Mouse (Mus musculus): ENCODE results near the gene Rdx. TPM values are rescaled to one million over a fixed set of nuclear protein-coding genes. Genes with fewer than 3 reads are reported as not detected.

Rdx gene
- total RNA-seq, 1 experiment, result 97.0 TPM

DNA sequence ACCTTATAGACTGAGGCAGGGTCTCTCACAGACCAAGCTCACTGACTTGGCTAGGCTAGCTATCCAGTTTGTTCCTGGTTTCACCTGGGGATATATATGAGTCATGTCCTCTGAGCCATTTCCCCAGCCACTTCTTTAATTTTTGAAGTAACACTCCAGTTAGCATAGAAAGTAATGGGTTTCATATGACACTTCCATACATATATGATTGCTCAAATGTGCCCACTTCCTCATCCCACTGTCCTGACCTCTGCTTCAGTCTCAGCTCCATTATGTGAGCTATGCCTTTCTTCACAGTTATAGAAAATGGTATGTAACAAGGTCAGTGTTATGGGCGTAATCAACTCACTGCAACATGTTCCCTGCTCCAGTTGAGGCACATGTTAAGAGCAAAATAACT is 28.5 kb upstream of the Rdx start:
- Histone ChIP-seq H3K27ac (ENCODE audit: insufficient read depth, low read depth, low read length, poor library complexity, severe bottlenecking) (no peak overlapping the region), H3K9ac (ENCODE audit: insufficient read depth, low read depth, low read length, poor library complexity, severe bottlenecking) (no peak overlapping the region), H3K4me1 (ENCODE audit: control insufficient read depth in 2 of 2, insufficient read depth in 2 of 2, low read length in 2 of 2, poor library complexity in 1 of 2) (no peaks in the 10 kb centered on the region), H3K9me3 (ENCODE audit: control insufficient read depth, insufficient read depth, low read depth, low read length) (no peaks in the 10 kb centered on the region), H3K4me3 (ENCODE audit: insufficient read depth in 1 of 2, low read depth in 1 of 2, low read length in 2 of 2, poor library complexity in 1 of 2, severe bottlenecking in 1 of 2) (no peak overlapping the region), H3K36me3 (ENCODE audit: control insufficient read depth, insufficient read depth, low read length, poor library complexity, severe bottlenecking) (no peaks in the 10 kb centered on the region)
- TF ChIP-seq ZC3H11A (IDR thresholded peaks at IDR 0.05; ENCODE audit: borderline replicate concordance, low read depth, low read length), result no peak
- TF ChIP-seq CHD2 (IDR thresholded peaks at IDR 0.05; ENCODE audit: low read depth, low read length), result no peak
- TF ChIP-seq MAFK (IDR thresholded peaks at IDR 0.05; ENCODE audit: insufficient read depth, low read depth, low read length), result no peak
- TF ChIP-seq HCFC1 (IDR thresholded peaks at IDR 0.05; ENCODE audit: borderline replicate concordance, insufficient read depth, low read length), result no peak
- no peak for TF ChIP-seq ZNF384 (IDR thresholded peaks at IDR 0.05; ENCODE audit: low read depth, low read length)
- in situ Hi-C loops (cut with MboI; ENCODE audit: low sequenced_read_pairs in 2 of 2, unreplicated experiment in 2 of 2), result no loop called here
- DNase-seq (ENCODE audit: low read depth, low spot score), result no peak

- H3K4me3 ChIP-seq (ENCODE audit: insufficient read depth in 1 of 2, low read depth in 1 of 2, low read length in 2 of 2, poor library complexity in 1 of 2, severe bottlenecking in 1 of 2), result no peak overlapping the region
- H3K9me3 ChIP-seq (ENCODE audit: control insufficient read depth, insufficient read depth, low read depth, low read length), result no peaks in the 10 kb centered on the region
- no peaks in the 10 kb centered on the region for H3K36me3 ChIP-seq (ENCODE audit: control insufficient read depth, insufficient read depth, low read length, poor library complexity, severe bottlenecking)
- TF ChIP-seq MAFK (IDR thresholded peaks at IDR 0.05; ENCODE audit: insufficient read depth, low read depth, low read length), result no peak
- TF ChIP-seq HCFC1 (IDR thresholded peaks at IDR 0.05; ENCODE audit: borderline replicate concordance, insufficient read depth, low read length), result no peak
- TF ChIP-seq ZNF384 (IDR thresholded peaks at IDR 0.05; ENCODE audit: low read depth, low read length), result no peak
- no peak for TF ChIP-seq CHD2 (IDR thresholded peaks at IDR 0.05; ENCODE audit: low read depth, low read length)
- no peak for TF ChIP-seq ZC3H11A (IDR thresholded peaks at IDR 0.05; ENCODE audit: borderline replicate concordance, low read depth, low read length)
- H3K4me1 ChIP-seq (ENCODE audit: control insufficient read depth in 2 of 2, insufficient read depth in 2 of 2, low read length in 2 of 2, poor library complexity in 1 of 2), result no peaks in the 10 kb centered on the region
- in situ Hi-C loops (cut with MboI; ENCODE audit: low sequenced_read_pairs in 2 of 2, unreplicated experiment in 2 of 2), result no loop called here
- no peak overlapping the region for H3K9ac ChIP-seq (ENCODE audit: insufficient read depth, low read depth, low read length, poor library complexity, severe bottlenecking)
- H3K27ac ChIP-seq (ENCODE audit: insufficient read depth, low read depth, low read length, poor library complexity, severe bottlenecking), result no peak overlapping the region
- DNase-seq (ENCODE audit: low read depth, low spot score), result no peak
Measured at GRCm38 (mm10) chr9:52027257-52028020, 19.5 kb upstream of the Rdx start.

DNA sequence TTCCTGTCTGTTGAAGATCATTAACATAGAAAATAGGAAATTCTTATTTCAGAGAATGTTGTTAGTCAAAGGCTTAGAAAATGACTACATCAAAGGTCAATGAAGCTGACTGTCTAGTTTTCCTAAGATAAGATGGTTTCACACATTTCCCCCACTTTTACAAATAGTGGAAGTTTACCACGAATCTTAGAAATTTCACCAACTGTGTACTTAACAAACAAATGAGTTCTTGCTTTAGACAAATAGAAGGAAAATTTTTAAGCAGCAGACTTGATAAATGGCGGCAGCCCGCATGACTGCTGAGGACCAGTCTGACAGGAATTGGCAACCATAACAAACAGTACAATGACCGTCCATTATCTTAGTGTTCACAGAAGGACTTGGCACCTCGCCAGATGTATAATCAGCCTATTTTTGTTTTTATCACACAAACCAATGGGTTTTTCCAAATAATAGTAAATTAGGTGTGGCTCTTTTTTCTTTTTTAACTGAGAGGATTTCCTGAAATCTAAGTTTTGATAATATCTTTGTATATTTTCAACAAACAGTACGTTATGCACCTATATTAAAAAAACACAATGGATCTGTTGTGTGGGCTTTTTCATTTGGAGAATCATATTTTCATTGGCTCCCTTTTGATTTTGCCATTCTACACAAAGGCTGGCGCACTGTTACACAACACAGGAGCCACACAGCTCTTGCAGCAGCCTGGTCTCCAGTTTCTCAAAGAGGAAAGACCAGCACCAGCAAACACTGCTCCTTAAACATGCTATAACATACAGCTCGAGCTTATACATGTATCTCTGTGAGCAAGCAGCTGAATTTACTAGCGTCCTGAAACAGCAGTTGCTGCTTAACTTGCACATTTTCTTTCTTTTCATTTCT is 18.2 kb upstream of the Rdx start:
- DNase-seq (ENCODE audit: low read depth, low spot score), result no peak
- H3K9ac ChIP-seq (ENCODE audit: insufficient read depth, low read depth, low read length, poor library complexity, severe bottlenecking), result no peak overlapping the region
- H3K9me3 ChIP-seq (ENCODE audit: control insufficient read depth, insufficient read depth, low read depth, low read length), result no peaks in the 10 kb centered on the region
- H3K4me3 ChIP-seq (ENCODE audit: insufficient read depth in 1 of 2, low read depth in 1 of 2, low read length in 2 of 2, poor library complexity in 1 of 2, severe bottlenecking in 1 of 2), result no peak overlapping the region
- no peaks in the 10 kb centered on the region for H3K36me3 ChIP-seq (ENCODE audit: control insufficient read depth, insufficient read depth, low read length, poor library complexity, severe bottlenecking)
- H3K27ac ChIP-seq (ENCODE audit: insufficient read depth, low read depth, low read length, poor library complexity, severe bottlenecking), result no peak overlapping the region
- in situ Hi-C loops (cut with MboI; ENCODE audit: low sequenced_read_pairs in 2 of 2, unreplicated experiment in 2 of 2), result no loop called here
- TF ChIP-seq ZNF384 (IDR thresholded peaks at IDR 0.05; ENCODE audit: low read depth, low read length) (no peak), HCFC1 (IDR thresholded peaks at IDR 0.05; ENCODE audit: borderline replicate concordance, insufficient read depth, low read length) (no peak)
- H3K4me1 ChIP-seq (ENCODE audit: control insufficient read depth in 2 of 2, insufficient read depth in 2 of 2, low read length in 2 of 2, poor library complexity in 1 of 2), result no peaks in the 10 kb centered on the region

DNA sequence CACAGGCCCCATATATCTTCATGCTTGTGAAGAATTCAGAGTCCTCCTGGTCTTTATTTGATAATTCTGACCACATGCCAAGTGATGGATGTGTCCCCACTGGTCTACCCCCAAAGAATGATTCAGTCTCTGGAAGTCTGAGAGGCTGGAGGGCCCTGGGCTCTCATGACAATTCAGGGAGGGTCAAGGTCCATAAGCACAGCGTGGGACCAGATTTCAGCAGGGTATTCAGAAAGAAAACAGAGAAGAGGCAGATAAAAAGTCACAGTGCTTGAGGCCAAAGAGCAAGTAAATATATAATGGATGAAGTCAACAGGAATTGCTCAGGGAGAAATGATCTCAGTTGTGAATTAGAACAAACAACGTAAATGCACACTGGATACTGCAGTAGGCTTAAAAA is 15.5 kb upstream of the Rdx start:
- no peak overlapping the region for H3K9ac ChIP-seq (ENCODE audit: insufficient read depth, low read depth, low read length, poor library complexity, severe bottlenecking)
- in situ Hi-C loops (cut with MboI; ENCODE audit: low sequenced_read_pairs in 2 of 2, unreplicated experiment in 2 of 2), result no loop called here
- peaks cover 6% of the 10 kb centered on the region; the same call in 1 of the 2 replicates for H3K9me3 ChIP-seq (ENCODE audit: control insufficient read depth, insufficient read depth, low read depth, low read length)
- H3K4me1 ChIP-seq (ENCODE audit: control insufficient read depth in 2 of 2, insufficient read depth in 2 of 2, low read length in 2 of 2, poor library complexity in 1 of 2), result no peaks in the 10 kb centered on the region
- no peak for TF ChIP-seq ZNF384 (IDR thresholded peaks at IDR 0.05; ENCODE audit: low read depth, low read length)
- no peak for TF ChIP-seq CHD2 (IDR thresholded peaks at IDR 0.05; ENCODE audit: low read depth, low read length)
- no peak for TF ChIP-seq MAFK (IDR thresholded peaks at IDR 0.05; ENCODE audit: insufficient read depth, low read depth, low read length)
- TF ChIP-seq ZC3H11A (IDR thresholded peaks at IDR 0.05; ENCODE audit: borderline replicate concordance, low read depth, low read length), result no peak
- no peak for TF ChIP-seq HCFC1 (IDR thresholded peaks at IDR 0.05; ENCODE audit: borderline replicate concordance, insufficient read depth, low read length)
- H3K4me3 ChIP-seq (ENCODE audit: insufficient read depth in 1 of 2, low read depth in 1 of 2, low read length in 2 of 2, poor library complexity in 1 of 2, severe bottlenecking in 1 of 2), result no peak overlapping the region
- no peak for DNase-seq (ENCODE audit: low read depth, low spot score)
- H3K36me3 ChIP-seq (ENCODE audit: control insufficient read depth, insufficient read depth, low read length, poor library complexity, severe bottlenecking), result no peaks in the 10 kb centered on the region
- H3K27ac ChIP-seq (ENCODE audit: insufficient read depth, low read depth, low read length, poor library complexity, severe bottlenecking), result no peak overlapping the region

All from ES-E14 (cell line).